Mouse (Mus musculus) G1E (cell line): ENCODE data around the gene Ccdc12. TPM values are rescaled to one million over a fixed set of nuclear protein-coding genes. Genes with fewer than 3 reads are reported as not detected.

Source experiments
- ATAC-seq: 2 replicates; pipeline ENCODE4 v1.8.0; 2016; ENCODE audit warnings: mild to moderate bottlenecking; ENCODE audit not compliant: insufficient number of reproducible peaks, poor library complexity, low FRiP score, severe bottlenecking; ENCODE audit errors: extremely low read depth
- DNase-seq: peaks from one replicate; pipeline ENCODE4 v3.0.0; 2012; ENCODE audit warnings: low spot score
- H3K27me3 ChIP-seq: 2 replicates; pipeline ENCODE4 v1.6.1; 2012; ENCODE audit warnings: mild to moderate bottlenecking, low read length, inconsistent platforms; ENCODE audit not compliant: insufficient read depth
- H3K36me3 ChIP-seq: replicated peaks from 2 replicates; pipeline ENCODE3; 2012; ENCODE audit warnings: mild to moderate bottlenecking, inconsistent platforms
- H3K4me1 ChIP-seq: 2 replicates; pipeline ENCODE4 v1.6.1; 2012; ENCODE audit warnings: low read depth, low read length, inconsistent platforms, mixed read lengths; ENCODE audit not compliant: insufficient read depth
- H3K4me3 ChIP-seq: 2 replicates; pipeline ENCODE4 v1.5.1; 2012; ENCODE audit warnings: low read depth, mild to moderate bottlenecking, inconsistent platforms, low read length, moderate library complexity, mixed read lengths
- H3K9me3 ChIP-seq: replicated peaks from 2 replicates; pipeline ENCODE4 v1.6.1; 2012; ENCODE audit warnings: inconsistent platforms
- CTCF ChIP-seq: IDR thresholded peaks from 2 replicates; pipeline ENCODE4 v1.5.1; 2012; ENCODE audit warnings: low read depth, low read length, inconsistent platforms, mixed read lengths
- GATA1 ChIP-seq: IDR thresholded peaks from 2 replicates; pipeline ENCODE4 v1.6.1; 2012; ENCODE audit warnings: borderline replicate concordance, low read length, inconsistent platforms, mixed read lengths
- GATA2 ChIP-seq: IDR thresholded peaks from 2 replicates; pipeline ENCODE4 v1.6.1; 2012; ENCODE audit warnings: low read depth, low read length, inconsistent platforms, borderline replicate concordance
- POLR2AphosphoS5 ChIP-seq: IDR thresholded peaks from 2 replicates; pipeline ENCODE4 v1.6.1; 2012; ENCODE audit warnings: low read depth, low read length, inconsistent platforms; ENCODE audit not compliant: insufficient replicate concordance
- TAL1 ChIP-seq: conservative IDR thresholded peaks from 2 replicates; pipeline ENCODE4 v1.6.1; 2012; ENCODE audit warnings: low read depth, low read length, inconsistent platforms, mixed read lengths
- polyA plus RNA-seq: library from polyadenylated mRNA; stranded (reverse); fragments of >175 nt; gene quantifications from 2 replicates; pipeline ENCODE4 v1.2.3, GENCODE M21; 2012
- total RNA-seq, 2 experiments: library from RNA; stranded (forward) in 1 of 2; stranded (reverse) in 1 of 2; fragments of 200-1000 nt in 1 of 2; fragments of >200 nt in 1 of 2; fragmentation: Nextera tagmentation in 1 of 2; gene quantifications; 2 replicates each; pipeline ENCODE4 v1.2.3; 2014 to 2017

The Ccdc12 gene
- total and polyA plus RNA-seq, 3 experiments, result 36.2 to 331 (median 202) TPM

- Histone ChIP-seq H3K9me3 (no peaks in the 10 kb centered on the region), H3K36me3 (no peaks in the 10 kb centered on the region), H3K27me3 (peaks cover 78% of the 10 kb centered on the region), H3K4me1 (no peaks in the 10 kb centered on the region), H3K4me3 (no peak overlapping the region)
- no peak for TF ChIP-seq POLR2AphosphoS5
- no peak for TF ChIP-seq GATA2
- TF ChIP-seq CTCF, result no peak
- TF ChIP-seq GATA1, result no peak
- TF ChIP-seq TAL1, result no peak
- DNase-seq (no peak), ATAC-seq (no peak)
These were observed 92.1 kb downstream of the Ccdc12 start for GRCm38 (mm10) chr9:110748451-110748850.

GRCm38 (mm10) chr9:110750404-110751187 is 94.3 kb downstream of the Ccdc12 start:
- TF ChIP-seq TAL1 (no peak), CTCF (no peak), GATA2 (no peak), GATA1 (no peak), POLR2AphosphoS5 (no peak)
- H3K27me3 ChIP-seq, result peaks cover 67% of the 10 kb centered on the region
- no peak overlapping the region for H3K4me3 ChIP-seq
- H3K36me3 ChIP-seq, result no peaks in the 10 kb centered on the region
- H3K9me3 ChIP-seq, result no peaks in the 10 kb centered on the region
- no peak for DNase-seq
- no peaks in the 10 kb centered on the region for H3K4me1 ChIP-seq
- no peak for ATAC-seq

- ATAC-seq, result no peak
- no peak for DNase-seq
- H3K4me1 ChIP-seq, result no peaks in the 10 kb centered on the region
- no peaks in the 10 kb centered on the region for H3K36me3 ChIP-seq
- H3K9me3 ChIP-seq, result no peaks in the 10 kb centered on the region
- no peak overlapping the region for H3K4me3 ChIP-seq
- peaks cover 62% of the 10 kb centered on the region for H3K27me3 ChIP-seq
- no peak for TF ChIP-seq CTCF
- no peak for TF ChIP-seq POLR2AphosphoS5
- no peak for TF ChIP-seq GATA1
- no peak for TF ChIP-seq GATA2
- TF ChIP-seq TAL1, result no peak
These were observed 95.1 kb downstream of the Ccdc12 start for GRCm38 (mm10) chr9:110751412-110751811.

- TF ChIP-seq CTCF (no peak), TAL1 (no peak), GATA2 (no peak), GATA1 (no peak), POLR2AphosphoS5 (no peak)
- ATAC-seq (no peak), DNase-seq (no peak)
- Histone ChIP-seq H3K9me3 (no peaks in the 10 kb centered on the region), H3K4me1 (no peaks in the 10 kb centered on the region), H3K4me3 (no peak overlapping the region), H3K27me3 (peaks cover 55% of the 10 kb centered on the region), H3K36me3 (no peaks in the 10 kb centered on the region)
These were observed 96.7 kb downstream of the Ccdc12 start for GRCm38 (mm10) chr9:110752917-110753435.

GRCm38 (mm10) chr9:110753773-110754172 is 97.5 kb downstream of the Ccdc12 start:
- H3K4me1 ChIP-seq, result no peaks in the 10 kb centered on the region
- no peaks in the 10 kb centered on the region for H3K9me3 ChIP-seq
- H3K27me3 ChIP-seq, result peaks cover 52% of the 10 kb centered on the region
- no peak for TF ChIP-seq GATA1
- no peak for TF ChIP-seq POLR2AphosphoS5
- TF ChIP-seq TAL1, result no peak
- TF ChIP-seq CTCF, result no peak
- TF ChIP-seq GATA2, result no peak
- no peak overlapping the region for H3K4me3 ChIP-seq
- no peak for ATAC-seq
- H3K36me3 ChIP-seq, result no peaks in the 10 kb centered on the region
- DNase-seq, result no peak

- DNase-seq (no peak), ATAC-seq (no peak)
- Histone ChIP-seq H3K4me3 (no peak overlapping the region), H3K27me3 (peaks cover 28% of the 10 kb centered on the region), H3K36me3 (no peaks in the 10 kb centered on the region), H3K4me1 (no peaks in the 10 kb centered on the region), H3K9me3 (no peaks in the 10 kb centered on the region)
- TF ChIP-seq CTCF (no peak), TAL1 (no peak), POLR2AphosphoS5 (no peak)
These were observed 101.5 kb downstream of the Ccdc12 start for GRCm38 (mm10) chr9:110757816-110758215.
